Mouse (Mus musculus) heart, adult 2 months (tissue): ENCODE measurements around the gene Lhpp.

Experiments
- CTCF ChIP-seq: fragments of 200-600 bp; IDR thresholded peaks from 2 replicates; pipeline ENCODE4 v1.8.1; 2022; ENCODE audit warnings: antibody characterized with exemption, mild to moderate bottlenecking, moderate library complexity
- EP300 ChIP-seq: fragments of 200-500 bp; IDR thresholded peaks from 2 replicates; pipeline ENCODE4 v1.6.1; 2011; ENCODE audit warnings: low read depth, low read length, control low read depth; ENCODE audit not compliant: insufficient read depth

DNA sequence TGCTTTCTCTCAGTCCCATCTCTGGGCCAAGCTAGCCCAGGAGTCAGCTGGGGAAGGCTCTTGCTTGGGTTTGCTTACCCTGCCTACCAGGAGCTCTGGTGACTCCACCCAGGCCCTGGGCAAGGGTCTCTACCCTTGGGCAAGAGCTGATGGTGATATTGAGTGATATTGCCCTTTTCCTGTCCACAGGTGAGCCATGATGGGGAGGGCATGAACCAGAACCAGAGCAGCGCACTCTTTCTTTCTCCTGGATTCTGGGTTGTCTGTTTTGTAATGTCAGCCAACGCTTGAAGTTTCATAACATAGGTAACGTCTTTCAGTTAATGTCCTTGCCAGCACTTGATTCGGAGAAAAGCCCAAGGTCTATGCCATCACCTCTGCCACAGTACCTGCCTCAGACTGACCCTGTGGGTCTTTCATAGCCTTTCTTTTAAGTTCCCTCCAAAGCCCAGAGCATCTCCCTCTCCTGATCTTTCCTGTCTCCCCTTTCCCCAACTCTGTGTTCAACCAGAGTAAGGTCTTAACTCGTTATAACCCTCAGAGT lies 6.7 kb downstream of the Lhpp start:
- TF ChIP-seq CTCF, result no peak
- no peak for TF ChIP-seq EP300
